Mouse (Mus musculus): Measurements from ENCODE around the gene Asic1. TPM values are rescaled to one million over a fixed set of nuclear protein-coding genes. Genes with fewer than 3 reads are reported as not detected.

Gene Asic1
- total and polyA plus RNA-seq, 3 experiments = 0.08 to 1.0 TPM; not detected in 1

DNA sequence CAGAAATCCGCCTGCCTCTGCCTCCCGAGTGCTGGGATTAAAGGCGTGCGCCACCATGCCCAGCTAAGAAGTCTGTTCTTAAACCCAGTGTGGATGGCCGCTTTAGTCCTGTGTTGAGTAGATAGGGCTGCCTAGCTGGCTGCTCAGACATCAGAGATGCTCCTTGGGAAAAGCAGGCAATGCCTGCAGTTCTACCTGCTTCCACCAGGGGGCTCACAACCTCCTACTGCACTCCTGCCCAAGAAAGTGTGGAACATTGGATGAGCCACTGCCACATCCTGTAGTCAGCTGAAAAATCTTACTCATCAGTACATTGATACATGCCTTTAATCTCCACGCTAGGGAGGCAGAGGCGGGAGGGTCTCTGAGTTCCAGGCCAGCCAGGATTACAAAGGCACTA is 44.7 kb downstream of the Asic1 start (continued):
- no peak for TF ChIP-seq USF1 (IDR thresholded peaks at IDR 0.05; ENCODE audit: low read depth, low read length)
- TF ChIP-seq UBTF (IDR thresholded peaks at IDR 0.05; ENCODE audit: borderline replicate concordance, insufficient read depth, low read depth, low read length) = no peak
- no peak for TF ChIP-seq JUND (IDR thresholded peaks at IDR 0.05; ENCODE audit: low read depth, low read length)
- TF ChIP-seq MAZ (IDR thresholded peaks at IDR 0.05; ENCODE audit: low read depth, low read length) = no peak
- TF ChIP-seq SIN3A (IDR thresholded peaks at IDR 0.05; ENCODE audit: low read length) = peak; percentile 68
- no peak for TF ChIP-seq HCFC1 (IDR thresholded peaks at IDR 0.05; ENCODE audit: low read depth, low read length)

DNA sequence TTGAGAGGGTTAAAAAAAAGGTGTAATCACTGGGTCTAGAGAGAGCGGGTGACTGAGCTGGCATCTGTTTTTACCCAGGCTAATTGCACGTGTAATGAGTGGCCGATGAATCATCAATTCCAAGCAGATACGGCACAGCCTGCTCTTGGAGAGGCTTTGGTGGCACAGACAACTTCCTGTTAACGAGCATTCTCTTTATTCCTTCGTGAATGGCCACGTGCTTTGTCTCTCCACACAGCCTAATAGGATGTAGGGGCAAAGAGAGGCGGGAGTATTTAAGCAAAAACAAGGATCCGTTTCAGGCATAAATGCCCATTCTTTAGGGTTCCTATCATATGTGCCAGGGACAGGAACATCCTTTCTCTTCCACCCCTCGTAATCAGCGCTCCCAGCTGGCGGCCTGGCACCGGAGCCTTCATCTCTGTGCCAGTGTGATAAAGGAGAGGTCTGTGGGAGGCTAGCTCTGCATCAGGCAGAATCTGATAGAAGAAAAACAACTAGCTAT is 45.2 kb downstream of the Asic1 start:
- Histone ChIP-seq H3K79me2 (ENCODE audit: control insufficient read depth, insufficient read depth, low read length, poor library complexity) (no peaks in the 10 kb centered on the region), H3K9ac (ENCODE audit: control insufficient read depth, low read depth, low read length, poor library complexity, severe bottlenecking) (no peak overlapping the region), H3K4me3 (ENCODE audit: control insufficient read depth in 1 of 2, insufficient read depth in 1 of 2, low read depth in 2 of 2, low read length in 2 of 2) (no peak overlapping the region), H3K36me3 (ENCODE audit: control insufficient read depth in 1 of 2, insufficient read depth in 2 of 2, low read length in 2 of 2) (peaks cover 0 to 10% of the 10 kb centered on the region in 2 experiments), H3K27me3 (ENCODE audit: control insufficient read depth in 1 of 2, insufficient read depth in 2 of 2, low read length in 2 of 2) (no peaks in the 10 kb centered on the region), H3K4me1 (ENCODE audit: control insufficient read depth in 1 of 2, insufficient read depth in 2 of 2, low read length in 2 of 2) (peaks cover 2 to 12% of the 10 kb centered on the region in 2 experiments), H3K27ac (ENCODE audit: control insufficient read depth, low read depth, low read length) (peak overlapping the region; percentile 3; the same call in 1 of the 2 replicates), H3K9me3 (replicated peaks; ENCODE audit: insufficient read depth, low read length) (no peaks in the 10 kb centered on the region)
- peak; percentile 74 for DNase-seq (ENCODE audit: low read depth, low spot score)
- TF ChIP-seq EP300 (IDR thresholded peaks at IDR 0.05; ENCODE audit: low read depth in 1 of 2, low read length in 2 of 2) (peak; percentile 41 to 89; a peak in 3 of 4 replicates), UBTF (IDR thresholded peaks at IDR 0.05; ENCODE audit: borderline replicate concordance, insufficient read depth, low read depth, low read length) (no peak), NELFE (IDR thresholded peaks at IDR 0.05; ENCODE audit: low read depth, low read length) (no peak), TAL1 (IDR thresholded peaks at IDR 0.05; ENCODE audit: low read length) (peak; percentile 81), MAX (IDR thresholded peaks at IDR 0.05; ENCODE audit: low read length) (peak; percentile 97), CTCF (IDR thresholded peaks at IDR 0.05 in 2 of 3, conservative IDR thresholded peaks at IDR 0.05 in 1 of 3; ENCODE audit: control insufficient read depth in 1 of 3, insufficient read depth in 1 of 3, low read depth in 2 of 3, low read length in 3 of 3, poor library complexity in 1 of 3, severe bottlenecking in 1 of 3) (no peak), TCF12 (IDR thresholded peaks at IDR 0.05; ENCODE audit: low read depth, low read length) (peak; percentile 94), POLR2A (IDR thresholded peaks at IDR 0.05; ENCODE audit: control insufficient read depth in 1 of 2, insufficient read depth in 1 of 2, low read depth in 1 of 2, low read length in 2 of 2, poor library complexity in 1 of 2) (no peak), BHLHE40 (IDR thresholded peaks at IDR 0.05; ENCODE audit: borderline replicate concordance, low read depth, low read length) (peak; percentile 53; the same call in 1 of the 2 replicates), MAFK (IDR thresholded peaks at IDR 0.05; ENCODE audit: borderline replicate concordance, low read depth, low read length) (no peak), USF1 (IDR thresholded peaks at IDR 0.05; ENCODE audit: low read depth, low read length) (peak; percentile 49; the same call in 1 of the 2 replicates), HCFC1 (IDR thresholded peaks at IDR 0.05; ENCODE audit: low read depth, low read length) (no peak), RAD21 (IDR thresholded peaks at IDR 0.05; ENCODE audit: low read depth, low read length) (no peak), CHD1 (IDR thresholded peaks at IDR 0.05; ENCODE audit: low read depth, low read length) (no peak), POLR2AphosphoS2 (IDR thresholded peaks at IDR 0.05; ENCODE audit: low read length) (no peak), ZMIZ1 (IDR thresholded peaks at IDR 0.05; ENCODE audit: low read depth, low read length) (no peak), USF2 (IDR thresholded peaks at IDR 0.05; ENCODE audit: borderline replicate concordance in 1 of 2, insufficient read depth in 1 of 2, low read depth in 1 of 2, low read length in 2 of 2) (no peak), SIN3A (IDR thresholded peaks at IDR 0.05; ENCODE audit: low read length) (peak; percentile 50; the same call in 1 of the 2 replicates), CHD2 (IDR thresholded peaks at IDR 0.05; ENCODE audit: low read length) (no peak), ZKSCAN1 (IDR thresholded peaks at IDR 0.05; ENCODE audit: low read depth, low read length) (no peak), JUND (IDR thresholded peaks at IDR 0.05; ENCODE audit: low read depth, low read length) (0 out of 2 replicates have a peak, but pooled peaks have one; percentile 41), MYB (IDR thresholded peaks at IDR 0.05; ENCODE audit: low read depth, low read length) (no peak), TBP (IDR thresholded peaks at IDR 0.05; ENCODE audit: low read depth, low read length) (no peak), MYC (IDR thresholded peaks at IDR 0.05; ENCODE audit: low read depth, low read length) (peak; percentile 90), GATA1 (IDR thresholded peaks at IDR 0.05; ENCODE audit: low read depth, low read length) (peak; percentile 84), E2F4 (IDR thresholded peaks at IDR 0.05; ENCODE audit: borderline replicate concordance, low read depth, low read length) (no peak), POLR2AphosphoS5 (IDR thresholded peaks at IDR 0.05; ENCODE audit: borderline replicate concordance, low read depth, low read length) (no peak), ETS1 (IDR thresholded peaks at IDR 0.05; ENCODE audit: low read depth, low read length) (peak; percentile 62; the same call in 1 of the 2 replicates), SMC3 (IDR thresholded peaks at IDR 0.05; ENCODE audit: low read depth, low read length) (no peak; the same call in 1 of the 2 replicates), MXI1 (IDR thresholded peaks at IDR 0.05; ENCODE audit: low read depth, low read length) (peak; percentile 76), GABPA (IDR thresholded peaks at IDR 0.05; ENCODE audit: low read depth, low read length) (no peak), MAZ (IDR thresholded peaks at IDR 0.05; ENCODE audit: low read depth, low read length) (no peak), ZC3H11A (IDR thresholded peaks at IDR 0.05; ENCODE audit: low read depth, low read length) (no peak), RCOR1 (IDR thresholded peaks at IDR 0.05; ENCODE audit: low read depth, low read length) (peak; percentile 82; the same call in 1 of the 2 replicates)

Measured in MEL (cell line).